Mouse (Mus musculus) limb, embryonic 14.5 days (tissue): ENCODE measurements around the gene Mn1. TPM values are rescaled to one million over a fixed set of nuclear protein-coding genes. Genes with fewer than 3 reads are reported as not detected.

Experiments used
- ATAC-seq: fragments of 200-750 bp; cut with Nextera tagmentation; 2 replicates; pipeline ENCODE4 v1.8.0; 2017; ENCODE audit warnings: low read depth, moderate number of reproducible peaks, moderate TSS enrichment; ENCODE audit not compliant: low FRiP score
- DNase-seq: peaks from one replicate; pipeline ENCODE4 v3.0.0-alpha.2; 2015; ENCODE audit warnings: low spot score
- H3K27ac ChIP-seq: fragments of 300-500 bp; sonication (generic); replicated peaks from 2 replicates; pipeline ENCODE4 v1.5.1; 2014; ENCODE audit warnings: low read depth, mild to moderate bottlenecking, low read length, moderate library complexity, mixed read lengths
- H3K27me3 ChIP-seq: fragments of 300-500 bp; sonication (generic); 2 replicates; pipeline ENCODE4 v1.6.1; 2014; ENCODE audit warnings: low read length, mixed read lengths; ENCODE audit not compliant: control insufficient read depth, insufficient read depth
- H3K36me3 ChIP-seq: fragments of 300-500 bp; sonication (generic); 2 replicates; pipeline ENCODE4 v1.6.1; 2014; ENCODE audit warnings: mild to moderate bottlenecking, low read length, moderate library complexity, mixed read lengths; ENCODE audit not compliant: control insufficient read depth, insufficient read depth
- H3K4me1 ChIP-seq: fragments of 300-500 bp; sonication (generic); 2 replicates; pipeline ENCODE4 v1.6.1; 2014; ENCODE audit warnings: antibody characterized with exemption, low read length, mixed read lengths; ENCODE audit not compliant: control insufficient read depth, insufficient read depth
- H3K4me2 ChIP-seq: fragments of 300-500 bp; sonication (generic); replicated peaks from 2 replicates; pipeline ENCODE4 v1.6.1; 2014; ENCODE audit warnings: low read depth, mild to moderate bottlenecking, low read length, moderate library complexity; ENCODE audit not compliant: severe bottlenecking
- H3K4me3 ChIP-seq: fragments of 300-500 bp; sonication (generic); replicated peaks from 2 replicates; pipeline ENCODE4 v1.5.1; 2014; ENCODE audit warnings: low read length
- H3K9ac ChIP-seq: fragments of 300-500 bp; sonication (generic); 2 replicates; pipeline ENCODE4 v1.6.1; 2014; ENCODE audit warnings: mild to moderate bottlenecking, low read depth, low read length, moderate library complexity; ENCODE audit not compliant: severe bottlenecking
- H3K9me3 ChIP-seq: fragments of 300-500 bp; sonication (generic); 2 replicates; pipeline ENCODE4 v1.6.1; 2016; ENCODE audit warnings: low read length; ENCODE audit not compliant: control insufficient read depth
- POLR2A ChIP-seq: fragments of 200-500 bp; IDR thresholded peaks from 2 replicates; pipeline ENCODE4 v1.8.0; 2012; ENCODE audit warnings: inconsistent platforms, mild to moderate bottlenecking, moderate library complexity, borderline replicate concordance; ENCODE audit not compliant: insufficient read depth, insufficient read length; ENCODE audit errors: extremely low read depth
- WGBS: fragments of 180-500 bp; shearing (Covaris S2); extraction: QIAGEN DNeasy Blood & Tissue Kit; methylation state at CpG from one replicate; pipeline ENCODE4 v1.1.7; 2014; 5-methylcytosine and 5-hydroxymethylcytosine counted together
- polyA plus RNA-seq, 2 experiments: library from polyadenylated mRNA; depleted of rRNA in 1 of 2; stranded (reverse) in 1 of 2; unstranded in 1 of 2; fragments of >200 nt; fragmentation: Nextera tagmentation in 1 of 2; extraction: Ambion mirVana in 1 of 2; gene quantifications; 2 replicates each; pipeline versions ENCODE4 v1.2.1 to v1.2.3; 2012 to 2014

The Mn1 gene
- polyA plus RNA-seq, 2 experiments = 11.4 to 18.2 TPM

DNA sequence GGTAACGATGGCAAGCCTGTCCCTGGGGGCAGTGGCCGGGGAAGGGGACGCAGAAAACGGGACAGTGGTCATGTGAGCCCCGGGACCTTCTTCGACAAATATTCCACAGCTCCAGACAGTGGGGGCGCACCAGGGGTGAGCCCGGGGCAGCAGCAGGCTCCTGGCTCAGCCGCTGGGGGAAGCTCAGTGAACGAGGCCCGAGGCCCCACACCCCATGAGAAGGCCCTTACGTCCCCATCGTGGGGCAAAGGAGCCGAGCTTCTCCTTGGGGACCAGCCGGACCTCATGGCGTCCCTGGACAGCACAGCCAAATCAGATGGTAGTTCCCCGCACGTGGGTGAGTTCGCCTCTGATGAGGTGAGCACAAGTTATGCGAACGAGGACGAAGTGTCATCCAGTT, 3.7 kb downstream of the Mn1 start:
- peak overlapping the region; percentile 70 for H3K4me3 ChIP-seq
- no peak for TF ChIP-seq POLR2A
- H3K36me3 ChIP-seq = peaks cover 36% of the 10 kb centered on the region
- H3K27me3 ChIP-seq = peaks cover 28% of the 10 kb centered on the region
- no peaks in the 10 kb centered on the region for H3K9me3 ChIP-seq
- DNase-seq (no peak), ATAC-seq (no peak)
- WGBS = 47% methylated on average over 19 of the region's 22 CpGs
- H3K4me1 ChIP-seq = peaks cover 60% of the 10 kb centered on the region
- peak overlapping the region; percentile 90 for H3K9ac ChIP-seq
- no peak overlapping the region for H3K27ac ChIP-seq
- peak overlapping the region; percentile 75 for H3K4me2 ChIP-seq

DNA sequence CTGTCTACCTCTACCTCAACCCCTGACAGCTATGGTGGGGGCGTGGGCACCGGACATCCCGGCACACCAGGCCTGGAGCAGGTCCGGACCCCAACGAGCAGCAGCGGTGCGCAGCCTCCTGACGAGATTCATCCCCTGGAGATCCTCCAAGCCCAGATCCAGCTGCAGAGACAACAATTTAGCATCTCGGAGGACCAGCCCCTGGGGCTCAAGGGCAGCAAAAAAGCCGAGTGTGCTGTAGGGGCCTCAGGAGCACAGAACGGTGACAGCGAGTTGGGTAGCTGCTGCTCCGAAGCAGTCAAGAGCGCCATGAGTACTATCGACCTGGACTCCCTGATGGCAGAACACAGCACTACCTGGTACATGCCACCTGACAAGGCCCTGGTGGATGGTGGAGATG, 4.3 kb downstream of the Mn1 start:
- Histone ChIP-seq H3K4me3 (peak overlapping the region; percentile 70), H3K9ac (no peak overlapping the region), H3K4me2 (peak overlapping the region; percentile 75), H3K27me3 (peaks cover 28% of the 10 kb centered on the region), H3K9me3 (no peaks in the 10 kb centered on the region), H3K36me3 (peaks cover 36% of the 10 kb centered on the region), H3K27ac (no peak overlapping the region), H3K4me1 (peaks cover 63% of the 10 kb centered on the region)
- no peak for ATAC-seq
- DNase-seq = no peak
- WGBS = 70% methylated on average over 15 of the region's 15 CpGs
- no peak for TF ChIP-seq POLR2A

DNA sequence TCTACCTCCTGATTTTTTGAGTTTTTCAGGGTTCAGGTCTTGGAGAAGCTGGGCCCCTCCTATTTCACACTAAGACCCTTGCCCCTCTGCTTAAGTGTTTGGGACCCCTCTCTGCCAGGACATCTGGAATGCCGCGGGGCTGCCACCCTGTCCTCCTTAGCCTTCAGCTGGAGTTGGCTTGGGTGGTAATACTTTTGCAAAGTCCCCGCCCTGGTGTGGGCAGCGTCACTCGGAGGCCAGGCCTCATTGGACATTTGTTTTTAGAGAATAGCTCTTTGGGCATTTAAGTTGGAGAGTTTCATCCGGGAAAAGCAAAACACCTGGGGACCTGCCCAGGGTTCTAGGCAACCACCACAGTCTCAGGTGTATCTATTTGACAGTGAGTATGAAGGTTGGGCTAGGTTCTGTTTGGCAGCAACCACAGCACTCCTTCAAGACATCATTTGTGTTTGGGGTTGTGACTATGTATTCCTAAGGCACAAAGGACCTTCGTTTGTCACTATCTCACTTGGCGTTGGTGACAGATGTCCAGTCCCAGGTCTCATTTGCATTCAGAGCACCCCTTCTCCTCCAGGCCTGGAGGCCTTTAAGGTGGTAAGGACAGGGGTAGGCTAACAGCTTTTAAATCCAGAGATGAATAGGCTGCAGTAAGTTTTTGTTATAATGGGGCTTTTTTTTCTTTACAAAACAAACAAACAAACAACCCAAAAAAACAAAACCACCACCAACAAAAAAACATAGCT, 5.1 kb downstream of the Mn1 start:
- Histone ChIP-seq H3K4me1 (peaks cover 70% of the 10 kb centered on the region), H3K36me3 (peaks cover 44% of the 10 kb centered on the region), H3K27ac (no peak overlapping the region), H3K27me3 (peaks cover 28% of the 10 kb centered on the region), H3K4me2 (peak overlapping the region; percentile 75), H3K4me3 (peak overlapping the region; percentile 70), H3K9me3 (no peaks in the 10 kb centered on the region), H3K9ac (no peak overlapping the region)
- 76% methylated on average over 8 of the region's 8 CpGs for WGBS
- no peak for TF ChIP-seq POLR2A
- ATAC-seq (no peak), DNase-seq (no peak)

DNA sequence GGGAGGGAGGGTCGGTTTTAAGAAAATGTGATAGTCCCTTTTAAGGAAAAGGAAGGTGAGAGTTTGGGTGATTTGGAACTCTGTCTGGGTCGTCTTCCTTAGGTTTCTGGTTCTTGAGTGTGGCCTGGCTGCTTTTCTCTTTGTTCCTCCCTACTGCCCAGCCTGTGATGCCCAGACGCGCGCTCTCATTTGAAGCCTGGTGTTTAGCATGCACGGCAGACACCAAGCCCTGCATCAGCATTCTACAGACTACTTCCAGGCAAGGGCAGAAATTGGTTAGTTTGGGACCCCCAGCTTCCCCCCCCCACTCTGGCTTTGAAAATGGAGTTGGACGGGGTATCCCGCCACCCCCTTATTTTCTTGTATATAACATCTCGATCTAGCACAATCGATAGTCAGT, 5.8 kb downstream of the Mn1 start:
- no peak overlapping the region for H3K27ac ChIP-seq
- DNase-seq (no peak), ATAC-seq (no peak)
- WGBS = 75% methylated on average over 10 of the region's 10 CpGs
- peak overlapping the region; percentile 22 for H3K4me3 ChIP-seq
- TF ChIP-seq POLR2A = no peak
- no peak overlapping the region for H3K9ac ChIP-seq
- peak overlapping the region; percentile 75 for H3K4me2 ChIP-seq
- peaks cover 76% of the 10 kb centered on the region for H3K4me1 ChIP-seq
- peaks cover 28% of the 10 kb centered on the region for H3K27me3 ChIP-seq
- peaks cover 46% of the 10 kb centered on the region for H3K36me3 ChIP-seq
- H3K9me3 ChIP-seq = no peaks in the 10 kb centered on the region

DNA sequence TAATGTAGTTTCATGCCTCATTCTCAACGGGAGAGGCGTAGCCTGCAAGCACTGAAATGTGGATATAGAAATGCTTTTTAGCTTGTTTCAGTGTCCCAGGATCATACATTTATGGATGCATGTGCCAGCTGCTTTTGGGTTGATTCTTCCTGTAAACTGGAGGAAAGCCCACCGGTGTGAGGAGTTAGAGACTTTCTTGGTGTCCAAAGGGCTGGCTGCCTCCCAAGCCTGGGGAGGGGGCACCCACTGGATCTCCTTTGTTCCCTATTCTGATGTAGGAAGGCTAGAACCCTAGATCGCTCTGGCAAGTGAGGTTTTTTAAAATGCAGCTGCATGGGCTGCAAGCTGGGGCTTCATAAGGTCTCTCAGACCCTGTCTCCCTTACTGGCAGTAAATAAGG, 6.5 kb downstream of the Mn1 start:
- Histone ChIP-seq H3K4me1 (peaks cover 73% of the 10 kb centered on the region), H3K9ac (0 out of 2 replicates have a peak overlapping the region, but pooled peaks have one; percentile 36), H3K27ac (no peak overlapping the region), H3K4me3 (peak overlapping the region; percentile 22), H3K4me2 (peak overlapping the region; percentile 75), H3K36me3 (peaks cover 46% of the 10 kb centered on the region), H3K27me3 (peaks cover 28% of the 10 kb centered on the region), H3K9me3 (no peaks in the 10 kb centered on the region)
- ATAC-seq (no peak), DNase-seq (no peak)
- no peak for TF ChIP-seq POLR2A
- 61% methylated on average over 4 of the region's 4 CpGs for WGBS
